Mouse (Mus musculus): ENCODE data around the gene Tmem126b. TPM values are rescaled to one million over a fixed set of nuclear protein-coding genes. Genes with fewer than 3 reads are reported as not detected.

The Tmem126b gene
- 36.9 and 37.9 TPM in 2 replicates for polyA plus RNA-seq (2015; fragmentation: Nextera tagmentation; extraction: Ambion mirVana)

- H3K27ac ChIP-seq (ENCODE audit: low read length), result peak within 1 kb of the TSS; percentile 64
- H3K27me3 ChIP-seq (replicated peaks; ENCODE audit: control insufficient read depth, insufficient read depth, low read length), result peaks cover 2% of the 10 kb centered on the region; the same call in 1 of the 2 replicates
- WGBS, result under 1% methylated on average over 36 of the region's 36 CpGs
- peak within 1 kb of the TSS; percentile 73 for H3K9ac ChIP-seq (ENCODE audit: low read depth, low read length)
- H3K4me2 ChIP-seq (ENCODE audit: low read depth, low read length), result peak within 1 kb of the TSS; percentile 97
- peaks cover 5% of the 10 kb centered on the region for H3K4me1 ChIP-seq (ENCODE audit: control insufficient read depth, insufficient read depth, low read length)
- peak within 1 kb of the TSS; percentile 72 for H3K4me3 ChIP-seq (ENCODE audit: low read length)
- H3K9me3 ChIP-seq (ENCODE audit: control insufficient read depth, low read length), result no peaks in the 10 kb centered on the region
- peak; percentile 100 for ATAC-seq
- H3K36me3 ChIP-seq (ENCODE audit: control insufficient read depth, insufficient read depth, low read length), result 0 out of 2 replicates have a peak, but pooled peaks cover 3% of the 10 kb centered on the region
Measured at GRCm38 (mm10) chr7:90475793-90476312, at the start of gene Tmem126b. TSS of gene Tmem126b (minus strand) at chr7:90476001.

GRCm38 (mm10) chr7:90512293-90512692 lies 36.5 kb upstream of the Tmem126b start:
- Histone ChIP-seq H3K36me3 (ENCODE audit: control insufficient read depth, insufficient read depth, low read length) (no peaks in the 10 kb centered on the region), H3K9me3 (ENCODE audit: control insufficient read depth, low read length) (no peaks in the 10 kb centered on the region), H3K27ac (ENCODE audit: low read length) (no peak overlapping the region), H3K4me2 (ENCODE audit: low read depth, low read length) (no peak overlapping the region), H3K4me3 (ENCODE audit: low read length) (no peak overlapping the region), H3K9ac (ENCODE audit: low read depth, low read length) (no peak overlapping the region), H3K27me3 (replicated peaks; ENCODE audit: control insufficient read depth, insufficient read depth, low read length) (no peaks in the 10 kb centered on the region), H3K4me1 (ENCODE audit: control insufficient read depth, insufficient read depth, low read length) (no peaks in the 10 kb centered on the region)
- no peak for ATAC-seq

DNA sequence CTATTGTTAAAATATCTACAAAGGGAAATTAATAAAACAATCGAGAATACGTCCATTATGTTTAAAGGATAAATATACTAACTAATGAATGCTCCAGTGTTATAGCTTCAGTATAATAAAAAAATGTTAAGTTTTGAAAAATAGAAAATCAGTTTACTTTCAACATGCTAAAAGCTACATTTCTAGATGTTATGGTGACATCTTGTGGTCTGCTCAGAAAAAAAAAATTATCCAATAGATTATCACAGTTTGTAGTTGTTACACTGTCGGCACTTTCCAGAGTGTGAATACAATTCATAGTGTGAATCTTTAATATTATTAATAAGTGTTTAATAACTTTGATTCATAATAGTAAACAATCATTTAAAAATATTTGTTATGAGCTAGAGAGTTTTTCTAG lies 32.3 kb upstream of the Tmem126b start:
- Histone ChIP-seq H3K9me3 (ENCODE audit: control insufficient read depth, low read length) (no peaks in the 10 kb centered on the region), H3K27me3 (replicated peaks; ENCODE audit: control insufficient read depth, insufficient read depth, low read length) (no peaks in the 10 kb centered on the region), H3K36me3 (ENCODE audit: control insufficient read depth, insufficient read depth, low read length) (no peaks in the 10 kb centered on the region), H3K4me3 (ENCODE audit: low read length) (no peak overlapping the region), H3K4me1 (ENCODE audit: control insufficient read depth, insufficient read depth, low read length) (no peaks in the 10 kb centered on the region), H3K9ac (ENCODE audit: low read depth, low read length) (no peak overlapping the region), H3K4me2 (ENCODE audit: low read depth, low read length) (no peak overlapping the region), H3K27ac (ENCODE audit: low read length) (no peak overlapping the region)
- 71% methylated on average over 3 of the region's 3 CpGs for WGBS
- ATAC-seq, result no peak

- 0 out of 2 replicates have a peak, but pooled peaks cover under 1% of the 10 kb centered on the region for H3K27me3 ChIP-seq (replicated peaks; ENCODE audit: control insufficient read depth, insufficient read depth, low read length)
- H3K9ac ChIP-seq (ENCODE audit: low read depth, low read length), result no peak overlapping the region
- no peak for ATAC-seq
- H3K4me3 ChIP-seq (ENCODE audit: low read length), result no peak overlapping the region
- 89% methylated on average over 2 of the region's 2 CpGs for WGBS
- no peaks in the 10 kb centered on the region for H3K36me3 ChIP-seq (ENCODE audit: control insufficient read depth, insufficient read depth, low read length)
- no peak overlapping the region for H3K4me2 ChIP-seq (ENCODE audit: low read depth, low read length)
- no peaks in the 10 kb centered on the region for H3K4me1 ChIP-seq (ENCODE audit: control insufficient read depth, insufficient read depth, low read length)
- H3K9me3 ChIP-seq (ENCODE audit: control insufficient read depth, low read length), result no peaks in the 10 kb centered on the region
- H3K27ac ChIP-seq (ENCODE audit: low read length), result no peak overlapping the region
Measured at GRCm38 (mm10) chr7:90482607-90483006, 6.8 kb upstream of the Tmem126b start.

DNA sequence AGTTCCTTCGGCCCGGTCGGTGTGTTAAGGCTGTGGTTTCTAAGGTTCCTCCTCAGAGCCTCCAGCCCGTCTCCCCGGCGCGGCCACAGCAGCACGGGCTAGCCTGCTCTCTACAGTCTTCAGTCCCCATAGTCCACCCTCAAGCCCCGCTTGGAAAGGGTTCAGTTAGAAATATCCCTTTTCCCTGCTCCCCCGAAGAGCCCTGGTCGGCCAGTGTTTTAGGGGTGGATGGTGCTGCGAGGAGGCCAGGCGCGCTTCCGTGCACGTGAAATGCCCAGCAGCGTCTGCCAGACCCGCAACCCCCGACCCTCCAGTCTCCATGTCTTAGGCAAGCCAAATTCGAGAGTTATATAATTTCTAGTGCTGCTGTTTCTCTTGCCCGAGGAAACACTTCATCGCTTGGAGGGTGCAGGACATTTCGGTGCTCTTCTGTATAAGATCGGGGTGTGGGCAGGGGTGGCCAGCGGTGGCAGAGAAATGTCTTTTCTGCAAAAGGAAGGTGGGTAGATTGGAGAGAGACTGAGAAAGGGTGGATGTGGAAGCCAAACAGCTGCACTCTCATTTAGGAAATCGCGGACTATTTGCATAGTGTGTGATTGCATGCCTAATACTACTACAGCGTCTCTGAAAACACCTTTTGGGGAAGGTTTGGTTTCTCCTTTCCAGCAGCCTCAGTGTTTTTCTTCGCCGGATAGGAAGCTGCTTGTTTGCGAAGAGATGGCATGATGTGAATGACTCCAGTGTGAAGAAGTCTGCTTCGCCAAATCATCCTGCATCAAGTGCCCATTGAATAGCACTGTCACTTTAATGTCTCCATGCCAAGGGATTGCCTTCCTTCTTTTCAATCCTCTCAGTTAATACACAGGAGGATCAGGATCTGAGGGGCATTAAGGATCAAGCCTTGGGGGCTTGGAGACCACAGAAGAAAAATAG lies 778 bp upstream of the Tmem126b start, which contains the start of gene Dlg2:
Gene Dlg2 (plus strand): TSS at position 360 of the 933 bp plus-strand sequence.
- Histone ChIP-seq H3K9ac (ENCODE audit: low read depth, low read length) (peak within 1 kb of the TSS; percentile 73), H3K4me2 (ENCODE audit: low read depth, low read length) (peak within 1 kb of the TSS; percentile 97), H3K4me3 (ENCODE audit: low read length) (peak within 1 kb of the TSS; percentile 72), H3K27me3 (replicated peaks; ENCODE audit: control insufficient read depth, insufficient read depth, low read length) (peaks cover 2% of the 10 kb centered on the region; the same call in 1 of the 2 replicates), H3K27ac (ENCODE audit: low read length) (peak within 1 kb of the TSS; percentile 64), H3K4me1 (ENCODE audit: control insufficient read depth, insufficient read depth, low read length) (peaks cover 5% of the 10 kb centered on the region), H3K9me3 (ENCODE audit: control insufficient read depth, low read length) (no peaks in the 10 kb centered on the region), H3K36me3 (ENCODE audit: control insufficient read depth, insufficient read depth, low read length) (no peaks in the 10 kb centered on the region)
- WGBS, result under 1% methylated on average over 32 of the region's 32 CpGs
- ATAC-seq, result peak; percentile 84

- WGBS, result 62% methylated on average over 2 of the region's 2 CpGs
- Histone ChIP-seq H3K36me3 (ENCODE audit: control insufficient read depth, insufficient read depth, low read length) (0 out of 2 replicates have a peak, but pooled peaks cover 3% of the 10 kb centered on the region), H3K9ac (ENCODE audit: low read depth, low read length) (no peak overlapping the region)
Measured at GRCm38 (mm10) chr7:90473511-90473910, 2.3 kb downstream of the Tmem126b start.

GRCm38 (mm10) chr7:90461441-90461840 lies 14.4 kb downstream of the Tmem126b start:
- Histone ChIP-seq H3K4me1 (ENCODE audit: control insufficient read depth, insufficient read depth, low read length) (no peaks in the 10 kb centered on the region), H3K4me3 (ENCODE audit: low read length) (no peak overlapping the region), H3K4me2 (ENCODE audit: low read depth, low read length) (no peak overlapping the region), H3K27ac (ENCODE audit: low read length) (no peak overlapping the region), H3K9me3 (ENCODE audit: control insufficient read depth, low read length) (no peaks in the 10 kb centered on the region), H3K36me3 (ENCODE audit: control insufficient read depth, insufficient read depth, low read length) (no peaks in the 10 kb centered on the region), H3K9ac (ENCODE audit: low read depth, low read length) (no peak overlapping the region), H3K27me3 (replicated peaks; ENCODE audit: control insufficient read depth, insufficient read depth, low read length) (peaks cover 3% of the 10 kb centered on the region; the same call in 1 of the 2 replicates)
- ATAC-seq, result no peak
- WGBS, result 98% methylated on average over 5 of the region's 5 CpGs

More at GRCm38 (mm10) chr7:90473511-90473910, 2.3 kb downstream of the Tmem126b start:
- Histone ChIP-seq H3K4me2 (ENCODE audit: low read depth, low read length) (no peak overlapping the region), H3K27ac (ENCODE audit: low read length) (no peak overlapping the region), H3K4me3 (ENCODE audit: low read length) (no peak overlapping the region), H3K27me3 (replicated peaks; ENCODE audit: control insufficient read depth, insufficient read depth, low read length) (peaks cover 2% of the 10 kb centered on the region; the same call in 1 of the 2 replicates), H3K4me1 (ENCODE audit: control insufficient read depth, insufficient read depth, low read length) (peaks cover 5% of the 10 kb centered on the region), H3K9me3 (ENCODE audit: control insufficient read depth, low read length) (no peaks in the 10 kb centered on the region)
- ATAC-seq, result no peak

- Histone ChIP-seq H3K4me1 (ENCODE audit: control insufficient read depth, insufficient read depth, low read length) (peaks cover 4% of the 10 kb centered on the region), H3K9me3 (ENCODE audit: control insufficient read depth, low read length) (no peaks in the 10 kb centered on the region), H3K4me3 (ENCODE audit: low read length) (no peak overlapping the region), H3K4me2 (ENCODE audit: low read depth, low read length) (0 out of 2 replicates have a peak overlapping the region, but pooled peaks have one; percentile 9), H3K36me3 (ENCODE audit: control insufficient read depth, insufficient read depth, low read length) (no peaks in the 10 kb centered on the region), H3K27ac (ENCODE audit: low read length) (no peak overlapping the region), H3K27me3 (replicated peaks; ENCODE audit: control insufficient read depth, insufficient read depth, low read length) (peaks cover 3% of the 10 kb centered on the region; the same call in 1 of the 2 replicates), H3K9ac (ENCODE audit: low read depth, low read length) (peak overlapping the region; percentile 11; the same call in 1 of the 2 replicates)
- ATAC-seq, result no peak
- 21% methylated on average over 14 of the region's 14 CpGs for WGBS
Measured at GRCm38 (mm10) chr7:90460930-90461329, 14.9 kb downstream of the Tmem126b start.

DNA sequence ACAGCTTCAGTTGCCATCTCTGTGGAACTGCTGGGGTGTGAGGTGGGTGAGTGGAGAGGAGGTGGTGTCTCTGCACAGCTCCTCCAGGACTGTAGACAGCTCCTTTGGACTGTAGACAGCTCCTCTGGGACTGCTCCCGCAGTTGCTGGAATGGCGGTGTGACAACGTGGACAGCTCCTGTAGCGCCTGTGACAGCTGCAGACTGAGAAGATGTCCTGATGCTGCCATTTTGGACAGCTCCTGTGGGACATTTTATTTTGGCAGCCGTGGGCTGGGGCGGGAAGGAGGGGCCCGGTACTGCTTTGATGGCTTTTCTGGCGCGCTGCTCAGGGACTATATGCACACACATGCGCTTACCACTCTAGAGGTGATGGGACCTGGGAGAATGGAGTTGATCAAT lies 15.5 kb downstream of the Tmem126b start:
- 40% methylated on average over 10 of the region's 10 CpGs for WGBS
- ATAC-seq, result no peak
- Histone ChIP-seq H3K27ac (ENCODE audit: low read length) (no peak overlapping the region), H3K27me3 (replicated peaks; ENCODE audit: control insufficient read depth, insufficient read depth, low read length) (peaks cover 3% of the 10 kb centered on the region; the same call in 1 of the 2 replicates), H3K4me2 (ENCODE audit: low read depth, low read length) (no peak overlapping the region), H3K4me3 (ENCODE audit: low read length) (no peak overlapping the region), H3K36me3 (ENCODE audit: control insufficient read depth, insufficient read depth, low read length) (no peaks in the 10 kb centered on the region), H3K4me1 (ENCODE audit: control insufficient read depth, insufficient read depth, low read length) (peaks cover 9% of the 10 kb centered on the region), H3K9ac (ENCODE audit: low read depth, low read length) (no peak overlapping the region), H3K9me3 (ENCODE audit: control insufficient read depth, low read length) (no peaks in the 10 kb centered on the region)
